Mouse (Mus musculus): ENCODE measurements at regions not wholly inside any gene's neighbourhood (a gene's known extent, or its start where the extent isn't known, plus 50 kb on each side); places are given as distances from the start of the nearest gene placed in this dataset.

- Histone ChIP-seq H3K36me3 (no peaks in the 10 kb centered on the region), H3K4me3 (no peak overlapping the region), H3K27me3 (ENCODE audit: low read depth, poor library complexity, severe bottlenecking) (no peaks in the 10 kb centered on the region), H3K9me3 (replicated peaks) (no peaks in the 10 kb centered on the region), H3K27ac (no peak overlapping the region), H3K4me1 (no peaks in the 10 kb centered on the region)
- DNase-seq (ENCODE audit: low spot score), result no peak
- 91% methylated on average over 8 of the region's 8 CpGs for whole genome bisulfite sequencing
These were observed 151.0 kb upstream of the 9630041A04Rik start for GRCm38 (mm10) chr9:101710611-101711071.

- H3K27ac ChIP-seq, result no peak overlapping the region
- H3K27me3 ChIP-seq (ENCODE audit: low read depth, poor library complexity, severe bottlenecking), result no peaks in the 10 kb centered on the region
- no peak overlapping the region for H3K4me3 ChIP-seq
- H3K9me3 ChIP-seq (replicated peaks), result no peaks in the 10 kb centered on the region
- WGBS, result 78% methylated on average over 7 of the region's 7 CpGs
- no peaks in the 10 kb centered on the region for H3K36me3 ChIP-seq
- no peaks in the 10 kb centered on the region for H3K4me1 ChIP-seq
- DNase-seq (ENCODE audit: low spot score), result no peak
These were observed 161.3 kb upstream of the 9630041A04Rik start for GRCm38 (mm10) chr9:101700368-101700767.

GRCm38 (mm10) chr9:101694054-101694453 lies 167.6 kb upstream of the 9630041A04Rik start:
- no peak overlapping the region for H3K27ac ChIP-seq
- 91% methylated on average over 5 of the region's 5 CpGs for WGBS
- H3K36me3 ChIP-seq, result no peaks in the 10 kb centered on the region
- H3K4me3 ChIP-seq, result no peak overlapping the region
- H3K9me3 ChIP-seq (replicated peaks), result no peaks in the 10 kb centered on the region
- no peak for DNase-seq (ENCODE audit: low spot score)
- peaks cover 28% of the 10 kb centered on the region for H3K27me3 ChIP-seq (ENCODE audit: low read depth, poor library complexity, severe bottlenecking)
- peaks cover 8% of the 10 kb centered on the region for H3K4me1 ChIP-seq

GRCm38 (mm10) chr9:101691336-101691735 lies 170.3 kb upstream of the 9630041A04Rik start:
- Histone ChIP-seq H3K4me3 (no peak overlapping the region), H3K27me3 (ENCODE audit: low read depth, poor library complexity, severe bottlenecking) (peaks cover 28% of the 10 kb centered on the region)
- 86% methylated on average over 6 of the region's 6 CpGs for WGBS

GRCm38 (mm10) chr9:101690916-101691315 lies 170.7 kb upstream of the 9630041A04Rik start:
- H3K4me1 ChIP-seq, result peaks cover 8% of the 10 kb centered on the region
- WGBS, result 74% methylated on average over 7 of the region's 7 CpGs
- peaks cover 28% of the 10 kb centered on the region for H3K27me3 ChIP-seq (ENCODE audit: low read depth, poor library complexity, severe bottlenecking)
- DNase-seq (ENCODE audit: low spot score), result no peak
- no peaks in the 10 kb centered on the region for H3K36me3 ChIP-seq
- no peak overlapping the region for H3K4me3 ChIP-seq
- no peaks in the 10 kb centered on the region for H3K9me3 ChIP-seq (replicated peaks)
- no peak overlapping the region for H3K27ac ChIP-seq

More at GRCm38 (mm10) chr9:101691336-101691735, 170.3 kb upstream of the 9630041A04Rik start:
- no peak overlapping the region for H3K27ac ChIP-seq
- H3K36me3 ChIP-seq, result no peaks in the 10 kb centered on the region
- H3K9me3 ChIP-seq (replicated peaks), result no peaks in the 10 kb centered on the region
- no peak for DNase-seq (ENCODE audit: low spot score)
- peaks cover 8% of the 10 kb centered on the region for H3K4me1 ChIP-seq

- peak overlapping the region; percentile 36 for H3K4me3 ChIP-seq
- H3K9me3 ChIP-seq (replicated peaks), result no peaks in the 10 kb centered on the region
- peaks cover 8% of the 10 kb centered on the region for H3K4me1 ChIP-seq
- peaks cover 28% of the 10 kb centered on the region for H3K27me3 ChIP-seq (ENCODE audit: low read depth, poor library complexity, severe bottlenecking)
- H3K27ac ChIP-seq, result peak overlapping the region; percentile 62; the same call in 1 of the 2 replicates
- no peak for DNase-seq (ENCODE audit: low spot score)
- WGBS, result 18% methylated on average over 12 of the region's 12 CpGs
- H3K36me3 ChIP-seq, result no peaks in the 10 kb centered on the region
These were observed 171.2 kb upstream of the 9630041A04Rik start for GRCm38 (mm10) chr9:101690402-101690861.

GRCm38 (mm10) chr9:101689532-101690401 lies 171.9 kb upstream of the 9630041A04Rik start:
- Histone ChIP-seq H3K9me3 (replicated peaks) (no peaks in the 10 kb centered on the region), H3K36me3 (no peaks in the 10 kb centered on the region), H3K27me3 (ENCODE audit: low read depth, poor library complexity, severe bottlenecking) (peaks cover 28% of the 10 kb centered on the region), H3K27ac (peak overlapping the region; percentile 62), H3K4me3 (peak overlapping the region; percentile 36; the same call in 1 of the 2 replicates), H3K4me1 (peaks cover 8% of the 10 kb centered on the region)
- peak; percentile 94 for DNase-seq (ENCODE audit: low spot score)
- WGBS, result 17% methylated on average over 11 of the region's 11 CpGs

GRCm38 (mm10) chr9:101687226-101687625 lies 174.4 kb upstream of the 9630041A04Rik start:
- peaks cover 19% of the 10 kb centered on the region for H3K27me3 ChIP-seq (ENCODE audit: low read depth, poor library complexity, severe bottlenecking)
- no peaks in the 10 kb centered on the region for H3K36me3 ChIP-seq
- H3K4me1 ChIP-seq, result peaks cover 8% of the 10 kb centered on the region
- WGBS, result 91% methylated on average over 6 of the region's 6 CpGs
- no peaks in the 10 kb centered on the region for H3K9me3 ChIP-seq (replicated peaks)
- no peak overlapping the region for H3K27ac ChIP-seq
- H3K4me3 ChIP-seq, result no peak overlapping the region
- no peak for DNase-seq (ENCODE audit: low spot score)

- Histone ChIP-seq H3K9me3 (replicated peaks) (no peaks in the 10 kb centered on the region), H3K36me3 (no peaks in the 10 kb centered on the region), H3K4me3 (no peak overlapping the region), H3K27ac (no peak overlapping the region), H3K4me1 (peaks cover 9% of the 10 kb centered on the region), H3K27me3 (ENCODE audit: low read depth, poor library complexity, severe bottlenecking) (no peaks in the 10 kb centered on the region)
- 92% methylated on average over 2 of the region's 2 CpGs for WGBS
- no peak for DNase-seq (ENCODE audit: low spot score)
These were observed 184.1 kb upstream of the 9630041A04Rik start for GRCm38 (mm10) chr9:101677563-101677962.

- WGBS, result 70% methylated on average over 1 of the region's 1 CpGs
- no peak for DNase-seq (ENCODE audit: low spot score)
- Histone ChIP-seq H3K27ac (no peak overlapping the region), H3K36me3 (no peaks in the 10 kb centered on the region), H3K9me3 (replicated peaks) (no peaks in the 10 kb centered on the region), H3K4me3 (no peak overlapping the region), H3K4me1 (no peaks in the 10 kb centered on the region), H3K27me3 (ENCODE audit: low read depth, poor library complexity, severe bottlenecking) (no peaks in the 10 kb centered on the region)
These were observed 191.5 kb upstream of the 9630041A04Rik start for GRCm38 (mm10) chr9:101670111-101670510.

GRCm38 (mm10) chr9:101649816-101650215 lies 211.8 kb upstream of the 9630041A04Rik start:
- no peaks in the 10 kb centered on the region for H3K36me3 ChIP-seq
- H3K9me3 ChIP-seq (replicated peaks), result no peaks in the 10 kb centered on the region
- no peaks in the 10 kb centered on the region for H3K27me3 ChIP-seq (ENCODE audit: low read depth, poor library complexity, severe bottlenecking)
- 91% methylated on average over 5 of the region's 5 CpGs for WGBS
- H3K4me1 ChIP-seq, result no peaks in the 10 kb centered on the region
- H3K4me3 ChIP-seq, result no peak overlapping the region
- H3K27ac ChIP-seq, result no peak overlapping the region
- no peak for DNase-seq (ENCODE audit: low spot score)

GRCm38 (mm10) chr9:101641524-101641923 lies 220.1 kb upstream of the 9630041A04Rik start:
- no peaks in the 10 kb centered on the region for H3K4me1 ChIP-seq
- no peak overlapping the region for H3K27ac ChIP-seq
- no peak for DNase-seq (ENCODE audit: low spot score)
- H3K27me3 ChIP-seq (ENCODE audit: low read depth, poor library complexity, severe bottlenecking), result no peaks in the 10 kb centered on the region
- 75% methylated on average over 3 of the region's 3 CpGs for WGBS
- no peaks in the 10 kb centered on the region for H3K9me3 ChIP-seq (replicated peaks)
- H3K4me3 ChIP-seq, result no peak overlapping the region
- no peaks in the 10 kb centered on the region for H3K36me3 ChIP-seq

GRCm38 (mm10) chr9:101640598-101640997 lies 221.0 kb upstream of the 9630041A04Rik start:
- Histone ChIP-seq H3K4me1 (no peaks in the 10 kb centered on the region), H3K36me3 (no peaks in the 10 kb centered on the region), H3K9me3 (replicated peaks) (no peaks in the 10 kb centered on the region), H3K4me3 (no peak overlapping the region), H3K27ac (no peak overlapping the region), H3K27me3 (ENCODE audit: low read depth, poor library complexity, severe bottlenecking) (no peaks in the 10 kb centered on the region)
- no peak for DNase-seq (ENCODE audit: low spot score)
